Mouse (Mus musculus): ENCODE measurements around the gene Spty2d1.
"Not testable (repeated sequence)": the region's sequence is repeated elsewhere in the genome, so short reads cannot be mapped to it uniquely, and the experiment has no call there.

Spty2d1 gene

GRCm38 (mm10) chr7:46997008-46997407, 11.2 kb downstream of the Spty2d1 start:
- in situ Hi-C loops (cut with MboI; ENCODE audit: low sequenced_read_pairs), result no loop called here

GRCm38 (mm10) chr7:46995558-46995957, 12.7 kb downstream of the Spty2d1 start:
- in situ Hi-C loops (cut with MboI; ENCODE audit: low sequenced_read_pairs), result no loop called here

GRCm38 (mm10) chr7:46993079-46993478, 15.1 kb downstream of the Spty2d1 start:
- in situ Hi-C loops (cut with MboI; ENCODE audit: low sequenced_read_pairs), result no loop called here

DNA sequence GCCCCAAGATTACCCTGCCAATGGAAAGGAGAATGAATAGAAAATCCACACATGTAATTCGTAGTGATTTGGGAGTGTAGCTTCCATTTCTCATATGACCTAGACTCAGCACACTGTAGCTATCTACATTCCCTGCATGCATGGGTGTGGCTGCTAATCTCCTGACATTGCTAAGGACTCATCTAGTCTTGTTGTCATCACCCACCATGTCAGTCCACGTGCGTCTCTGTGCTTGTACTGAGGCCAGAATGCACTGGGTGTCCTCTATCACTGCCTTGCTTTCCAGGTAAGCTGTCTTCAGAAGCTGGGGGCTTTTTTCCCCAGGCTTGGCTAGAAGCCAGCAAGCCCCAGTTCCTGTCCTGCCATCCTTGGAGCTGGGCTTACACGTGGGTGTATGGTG, 18.8 kb downstream of the Spty2d1 start:
- in situ Hi-C loops (cut with MboI; ENCODE audit: low sequenced_read_pairs), result not testable (repeated sequence)

DNA sequence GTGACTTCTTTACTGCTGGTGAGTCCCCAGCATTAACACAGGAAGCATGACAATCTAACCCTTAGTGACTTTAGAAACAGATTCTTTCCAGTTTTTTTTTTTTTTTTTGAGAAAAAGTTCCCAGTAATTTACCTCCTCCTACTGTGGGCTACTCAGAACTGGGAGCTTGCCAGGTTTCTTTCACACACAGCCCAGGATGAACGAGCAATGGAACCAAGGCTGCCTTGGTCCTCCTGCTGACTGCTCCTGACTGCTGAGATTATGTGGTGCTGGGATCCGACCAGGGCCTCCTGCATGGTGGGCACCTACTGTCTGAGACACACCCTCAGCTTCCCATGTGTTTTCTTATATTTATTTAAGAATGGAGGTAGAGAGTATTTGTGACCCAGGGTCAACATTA, 21.1 kb downstream of the Spty2d1 start:
- in situ Hi-C loops (cut with MboI; ENCODE audit: low sequenced_read_pairs), result no loop called here

DNA sequence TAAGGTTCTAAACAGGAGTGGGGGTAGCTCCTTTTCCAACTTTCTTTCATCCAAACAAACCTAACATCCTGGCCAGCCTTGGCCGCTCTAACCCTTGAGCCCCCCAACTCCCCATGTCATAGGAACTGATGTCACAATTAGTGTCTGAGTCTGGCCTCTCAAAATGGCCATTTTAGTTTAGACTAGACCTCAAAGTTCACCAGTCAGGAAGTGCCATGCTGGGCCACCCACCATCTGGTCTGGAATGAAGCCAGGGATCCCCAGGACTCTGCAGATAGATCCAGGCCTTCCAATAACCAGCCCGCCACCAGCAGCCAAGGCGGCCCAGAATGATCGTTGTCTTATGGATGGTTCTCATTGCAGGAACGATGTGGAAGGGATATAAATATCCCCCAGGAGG, 21.6 kb downstream of the Spty2d1 start:
- in situ Hi-C loops (cut with MboI; ENCODE audit: low sequenced_read_pairs), result no loop called here

GRCm38 (mm10) chr7:46985718-46986505, 22.3 kb downstream of the Spty2d1 start:
- in situ Hi-C loops (cut with MboI; ENCODE audit: low sequenced_read_pairs), result no loop called here

DNA sequence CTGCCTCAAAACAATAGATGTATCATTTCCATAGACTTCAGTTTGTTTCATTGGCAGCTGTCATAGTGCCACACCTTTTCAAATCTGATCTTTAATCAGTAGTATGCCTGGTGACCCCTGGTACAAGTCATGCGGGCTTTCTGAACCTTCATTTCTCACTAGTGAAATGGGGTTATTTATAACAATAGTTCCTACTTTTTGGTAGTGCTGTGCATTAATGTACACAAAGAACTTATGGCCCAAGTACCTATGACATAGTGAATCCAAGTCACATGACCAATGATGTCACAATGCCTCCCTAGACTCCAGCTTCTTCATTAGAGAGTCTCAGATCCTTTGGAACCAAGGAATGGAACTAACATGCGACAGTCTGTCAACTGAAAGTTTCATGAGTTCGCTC, 24.9 kb downstream of the Spty2d1 start, which contains the start of gene Gm9999:
Gene Gm9999 (plus strand): TSS at position 301 of the 400 bp plus-strand sequence.
- in situ Hi-C loops (cut with MboI; ENCODE audit: low sequenced_read_pairs), result no loop called here

GRCm38 (mm10) chr7:46975456-46975855, 32.8 kb downstream of the Spty2d1 start:
- in situ Hi-C loops (cut with MboI; ENCODE audit: low sequenced_read_pairs), result no loop called here

- in situ Hi-C loops (cut with MboI; ENCODE audit: low sequenced_read_pairs), result no loop called here
Measured at GRCm38 (mm10) chr7:46974648-46975047, 33.6 kb downstream of the Spty2d1 start.

GRCm38 (mm10) chr7:46969898-46970297, 38.3 kb downstream of the Spty2d1 start:
- in situ Hi-C loops (cut with MboI; ENCODE audit: low sequenced_read_pairs), result loop anchor here (10.0 kb wide), 2 partner anchors 45 to 175 kb away; no protein-coding TSS in a partner anchor

GRCm38 (mm10) chr7:46964070-46964469, 44.1 kb downstream of the Spty2d1 start:
- in situ Hi-C loops (cut with MboI; ENCODE audit: low sequenced_read_pairs), result loop anchor here (10.0 kb wide), 2 partner anchors 51 to 181 kb away; no protein-coding TSS in a partner anchor

DNA sequence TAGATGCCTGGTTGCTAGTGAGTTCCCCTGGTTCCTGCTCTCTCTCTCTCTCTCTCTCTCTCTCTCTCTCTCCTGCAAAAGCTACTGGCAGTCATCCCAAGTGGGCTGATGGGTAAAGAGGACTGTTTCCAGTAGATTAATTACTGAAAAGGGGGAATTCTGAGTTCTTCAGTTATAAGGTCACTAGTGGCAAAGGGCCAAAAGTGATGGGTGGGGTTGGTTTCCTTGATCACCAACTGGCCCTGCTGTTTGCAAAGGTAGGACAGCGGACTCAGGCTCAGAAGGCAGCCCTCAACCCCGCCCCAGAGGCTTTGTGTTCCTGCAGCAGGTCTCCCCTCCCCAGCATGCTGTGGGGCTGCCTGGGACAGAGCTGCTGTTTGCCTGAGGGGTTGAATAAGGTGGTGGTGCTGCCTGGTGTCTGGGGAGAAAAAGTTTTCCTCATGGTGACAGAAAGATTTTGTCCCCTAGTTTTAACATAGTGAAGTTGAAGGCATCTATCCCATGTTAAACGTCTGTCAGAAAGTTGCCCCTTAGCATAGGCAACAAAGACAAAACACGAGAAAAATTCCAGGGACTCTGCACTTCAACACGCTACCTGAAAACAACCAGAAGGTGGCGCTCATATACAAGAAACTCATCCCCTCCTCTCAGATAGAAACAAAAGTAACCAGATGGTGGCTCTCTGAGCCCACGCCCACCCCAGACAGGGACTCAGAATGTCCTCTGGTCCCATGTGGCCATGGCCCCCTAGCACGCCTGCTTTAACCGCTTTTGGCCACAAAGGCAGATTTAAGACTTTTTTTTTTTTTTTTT, 45.2 kb downstream of the Spty2d1 start:
- in situ Hi-C loops (cut with MboI; ENCODE audit: low sequenced_read_pairs), result loop anchor here (10.0 kb wide), 2 partner anchors 52 to 182 kb away; no protein-coding TSS in a partner anchor

- in situ Hi-C loops (cut with MboI; ENCODE audit: low sequenced_read_pairs), result loop anchor here (10.0 kb wide), 2 partner anchors 53 to 183 kb away; no protein-coding TSS in a partner anchor
Measured at GRCm38 (mm10) chr7:46962132-46962531, 46.1 kb downstream of the Spty2d1 start.

- in situ Hi-C loops (cut with MboI; ENCODE audit: low sequenced_read_pairs), result loop anchor here (10.0 kb wide), 2 partner anchors 54 to 184 kb away; no protein-coding TSS in a partner anchor
Measured at GRCm38 (mm10) chr7:46960991-46961390, 47.2 kb downstream of the Spty2d1 start.

- in situ Hi-C loops (cut with MboI; ENCODE audit: low sequenced_read_pairs), result no loop called here
Measured at GRCm38 (mm10) chr7:46958853-46959252, 49.4 kb downstream of the Spty2d1 start.

GRCm38 (mm10) chr7:46957831-46958691, 50.1 kb downstream of the Spty2d1 start, which contains the start of gene Uevld:
Uevld (minus strand) TSS chr7:46958527.
- in situ Hi-C loops (cut with MboI; ENCODE audit: low sequenced_read_pairs), result no loop called here
